Mouse (Mus musculus): ENCODE data around the gene Epgn. TPM values are rescaled to one million over a fixed set of nuclear protein-coding genes. Genes with fewer than 3 reads are reported as not detected.

Epgn gene
- total RNA-seq (2014; rRNA removed) = 0.18 and 0.37 TPM in 2 replicates
- polyA plus RNA-seq (2015; fragmentation: Nextera tagmentation; extraction: Ambion mirVana) = not detected in 2 replicates

DNA sequence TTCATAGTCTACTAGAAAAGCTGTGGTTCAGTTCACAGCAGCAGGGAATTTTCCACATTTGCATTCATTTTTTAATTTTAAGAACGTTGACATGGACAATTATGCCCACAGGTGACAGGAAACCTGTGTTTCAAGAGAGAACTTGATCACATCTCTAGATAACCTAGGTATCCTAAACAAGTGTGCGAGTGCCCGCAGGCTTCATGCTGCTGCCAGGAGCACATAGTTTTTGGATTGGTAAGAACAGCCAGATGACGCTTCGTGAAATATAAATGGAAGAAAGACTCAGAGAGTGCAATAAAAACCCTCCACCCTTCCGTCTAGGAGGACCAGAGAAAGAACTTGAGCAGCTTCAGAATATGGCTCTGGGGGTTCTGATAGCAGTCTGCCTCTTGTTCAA, at the start of gene Epgn:
Gene Epgn (plus strand): TSS at position 301 of the 400 bp plus-strand sequence.
- H3K9ac ChIP-seq (replicated peaks; ENCODE audit: low read length) = no peak within 1 kb of the TSS
- H3K4me2 ChIP-seq (ENCODE audit: low read depth, low read length) = no peak within 1 kb of the TSS
- H3K4me1 ChIP-seq (ENCODE audit: insufficient read depth, low read length) = no peaks in the 10 kb centered on the region
- H3K27ac ChIP-seq = no peak within 1 kb of the TSS
- no peak for TF ChIP-seq CTCF (IDR thresholded peaks at IDR 0.05; ENCODE audit: low read depth)
- H3K4me3 ChIP-seq (ENCODE audit: low read length) = no peak within 1 kb of the TSS
- no peaks in the 10 kb centered on the region for H3K9me3 ChIP-seq (ENCODE audit: low read length)
- no peaks in the 10 kb centered on the region for H3K27me3 ChIP-seq (ENCODE audit: insufficient read depth, low read length)
- 81% methylated on average over 6 of the region's 6 CpGs for WGBS
- DNase-seq (ENCODE audit: low spot score) (no peak), ATAC-seq (no peak)
- no peaks in the 10 kb centered on the region for H3K36me3 ChIP-seq (ENCODE audit: insufficient read depth, low read length)

DNA sequence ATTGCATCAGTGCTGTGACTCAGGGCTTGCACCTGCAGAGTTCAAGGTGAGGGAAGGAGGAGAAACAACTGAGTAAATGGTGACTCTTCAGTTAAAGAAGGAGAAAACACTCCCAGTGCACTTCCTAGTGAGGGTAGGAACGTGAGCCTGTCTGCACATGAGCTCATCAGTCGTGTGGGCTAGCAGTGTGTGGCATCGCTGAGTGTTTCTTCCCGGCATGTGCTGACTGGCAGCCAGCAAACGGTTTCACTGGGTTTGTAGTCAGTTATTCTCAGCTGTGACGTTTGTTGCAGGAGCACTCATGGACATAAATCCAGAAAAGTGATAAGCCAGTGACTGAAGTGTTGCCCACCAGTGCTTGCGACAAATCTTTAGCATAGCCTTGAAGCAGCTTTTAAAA, 47.0 kb upstream of the Epgn start:
- Histone ChIP-seq H3K4me3 (ENCODE audit: low read length) (no peak overlapping the region), H3K27ac (no peak overlapping the region), H3K36me3 (ENCODE audit: insufficient read depth, low read length) (no peaks in the 10 kb centered on the region), H3K4me1 (ENCODE audit: insufficient read depth, low read length) (no peaks in the 10 kb centered on the region), H3K4me2 (ENCODE audit: low read depth, low read length) (no peak overlapping the region), H3K9ac (replicated peaks; ENCODE audit: low read length) (no peak overlapping the region), H3K27me3 (ENCODE audit: insufficient read depth, low read length) (no peaks in the 10 kb centered on the region), H3K9me3 (ENCODE audit: low read length) (no peaks in the 10 kb centered on the region)
- 84% methylated on average over 7 of the region's 7 CpGs for WGBS
- no peak for TF ChIP-seq CTCF (IDR thresholded peaks at IDR 0.05; ENCODE audit: low read depth)
- DNase-seq (ENCODE audit: low spot score) (no peak), ATAC-seq (no peak)

DNA sequence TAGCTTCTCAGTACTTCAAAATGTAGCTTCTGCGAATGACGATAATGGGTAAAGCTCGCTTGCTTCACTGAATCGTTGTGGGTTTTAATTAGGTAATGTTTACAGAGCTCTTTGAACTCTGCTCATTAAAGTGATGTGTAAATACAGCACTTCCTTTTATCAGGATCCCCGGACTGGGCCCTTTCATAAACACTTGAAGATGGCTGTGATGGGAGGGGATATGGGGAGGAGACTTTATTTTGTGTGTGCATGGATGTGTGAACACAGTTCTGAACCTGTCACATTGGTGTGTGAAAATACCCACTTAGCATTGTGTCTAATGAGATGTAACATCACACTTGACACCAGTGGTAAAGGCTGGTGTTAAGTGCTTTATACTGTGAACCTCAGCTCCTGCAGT, 39.7 kb upstream of the Epgn start:
- no peaks in the 10 kb centered on the region for H3K9me3 ChIP-seq (ENCODE audit: low read length)
- no peak for ATAC-seq
- H3K27me3 ChIP-seq (ENCODE audit: insufficient read depth, low read length) = no peaks in the 10 kb centered on the region
- no peak overlapping the region for H3K9ac ChIP-seq (replicated peaks; ENCODE audit: low read length)
- no peak overlapping the region for H3K27ac ChIP-seq
- no peak for DNase-seq (ENCODE audit: low spot score)
- no peaks in the 10 kb centered on the region for H3K4me1 ChIP-seq (ENCODE audit: insufficient read depth, low read length)
- no peak overlapping the region for H3K4me3 ChIP-seq (ENCODE audit: low read length)
- WGBS = 75% methylated on average over 5 of the region's 5 CpGs
- H3K36me3 ChIP-seq (ENCODE audit: insufficient read depth, low read length) = no peaks in the 10 kb centered on the region
- TF ChIP-seq CTCF (IDR thresholded peaks at IDR 0.05; ENCODE audit: low read depth) = no peak
- no peak overlapping the region for H3K4me2 ChIP-seq (ENCODE audit: low read depth, low read length)

DNA sequence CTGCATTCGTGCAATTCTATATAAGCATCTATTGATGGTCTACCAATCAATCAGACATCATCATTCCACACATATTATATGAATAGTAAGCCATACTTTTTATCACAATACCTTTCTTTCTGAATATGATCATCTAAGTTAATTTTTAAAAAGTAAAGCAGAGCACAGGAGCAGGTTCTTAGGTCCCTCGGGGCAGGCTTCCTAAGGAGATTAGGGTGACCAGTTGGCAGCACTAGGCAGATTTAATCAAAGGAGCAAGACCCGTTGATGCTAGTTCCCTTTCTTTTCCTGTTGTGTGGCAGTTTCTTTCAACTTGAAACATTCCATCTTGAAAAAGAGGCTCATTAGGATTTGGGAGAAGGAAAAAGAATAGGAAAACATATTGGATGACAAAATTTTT, 39.1 kb upstream of the Epgn start:
- Histone ChIP-seq H3K9ac (replicated peaks; ENCODE audit: low read length) (no peak overlapping the region), H3K4me1 (ENCODE audit: insufficient read depth, low read length) (no peaks in the 10 kb centered on the region), H3K9me3 (ENCODE audit: low read length) (no peaks in the 10 kb centered on the region), H3K4me3 (ENCODE audit: low read length) (no peak overlapping the region), H3K27ac (no peak overlapping the region), H3K27me3 (ENCODE audit: insufficient read depth, low read length) (no peaks in the 10 kb centered on the region), H3K4me2 (ENCODE audit: low read depth, low read length) (no peak overlapping the region), H3K36me3 (ENCODE audit: insufficient read depth, low read length) (no peaks in the 10 kb centered on the region)
- no peak for DNase-seq (ENCODE audit: low spot score)
- TF ChIP-seq CTCF (IDR thresholded peaks at IDR 0.05; ENCODE audit: low read depth) = no peak
- ATAC-seq = no peak
- 82% methylated on average over 3 of the region's 3 CpGs for WGBS

DNA sequence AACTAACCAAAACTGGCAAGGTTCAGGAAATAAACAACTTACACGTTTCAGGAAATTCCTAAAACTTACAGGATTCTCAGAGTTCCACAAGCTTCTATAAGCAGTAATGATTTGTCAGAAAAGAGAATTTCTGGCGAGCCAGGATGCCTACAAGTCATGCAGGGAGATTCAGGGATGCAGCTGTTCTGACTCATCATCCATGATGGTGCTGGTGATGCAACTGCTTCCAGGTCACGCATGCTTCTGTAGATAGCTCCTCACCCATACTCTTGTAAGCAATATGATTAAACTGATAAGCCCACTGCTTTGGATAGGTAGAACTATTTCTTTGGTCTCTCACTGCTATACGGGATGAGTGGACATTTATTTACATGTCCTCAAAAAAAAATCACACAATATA, 38.7 kb upstream of the Epgn start:
- 94% methylated on average over 4 of the region's 4 CpGs for WGBS
- Histone ChIP-seq H3K4me3 (ENCODE audit: low read length) (no peak overlapping the region), H3K36me3 (ENCODE audit: insufficient read depth, low read length) (no peaks in the 10 kb centered on the region), H3K9ac (replicated peaks; ENCODE audit: low read length) (no peak overlapping the region), H3K9me3 (ENCODE audit: low read length) (no peaks in the 10 kb centered on the region), H3K4me1 (ENCODE audit: insufficient read depth, low read length) (no peaks in the 10 kb centered on the region), H3K27me3 (ENCODE audit: insufficient read depth, low read length) (no peaks in the 10 kb centered on the region), H3K4me2 (ENCODE audit: low read depth, low read length) (no peak overlapping the region), H3K27ac (no peak overlapping the region)
- ATAC-seq (no peak), DNase-seq (ENCODE audit: low spot score) (no peak)
- no peak for TF ChIP-seq CTCF (IDR thresholded peaks at IDR 0.05; ENCODE audit: low read depth)

DNA sequence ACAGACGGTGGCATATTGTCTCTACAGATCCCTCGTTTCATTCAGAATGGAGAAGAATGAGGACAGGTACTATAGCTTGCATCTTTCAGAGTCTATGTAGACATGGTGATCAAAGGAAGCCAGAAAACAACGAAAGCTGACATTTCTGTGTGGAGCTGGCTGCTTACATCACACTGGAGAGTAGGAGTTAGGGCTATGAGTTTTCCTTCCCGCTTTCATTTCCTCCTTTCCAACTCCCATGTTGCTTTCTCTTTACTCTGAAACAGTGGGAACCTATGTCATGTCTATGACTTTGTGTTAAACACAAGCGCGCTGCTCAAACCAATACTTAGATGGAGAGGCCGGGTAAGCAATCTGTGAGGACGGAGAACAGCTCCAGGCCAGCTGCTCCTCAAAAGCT, 27.3 kb upstream of the Epgn start:
- H3K9me3 ChIP-seq (ENCODE audit: low read length) = no peaks in the 10 kb centered on the region
- no peak overlapping the region for H3K4me2 ChIP-seq (ENCODE audit: low read depth, low read length)
- no peak overlapping the region for H3K9ac ChIP-seq (replicated peaks; ENCODE audit: low read length)
- H3K36me3 ChIP-seq (ENCODE audit: insufficient read depth, low read length) = no peaks in the 10 kb centered on the region; the same call in 1 of the 2 replicates
- no peak overlapping the region for H3K27ac ChIP-seq
- H3K27me3 ChIP-seq (ENCODE audit: insufficient read depth, low read length) = no peaks in the 10 kb centered on the region
- ATAC-seq = no peak
- TF ChIP-seq CTCF (IDR thresholded peaks at IDR 0.05; ENCODE audit: low read depth) = no peak
- no peak overlapping the region for H3K4me3 ChIP-seq (ENCODE audit: low read length)
- H3K4me1 ChIP-seq (ENCODE audit: insufficient read depth, low read length) = no peaks in the 10 kb centered on the region
- WGBS = 94% methylated on average over 8 of the region's 8 CpGs
- no peak for DNase-seq (ENCODE audit: low spot score)

DNA sequence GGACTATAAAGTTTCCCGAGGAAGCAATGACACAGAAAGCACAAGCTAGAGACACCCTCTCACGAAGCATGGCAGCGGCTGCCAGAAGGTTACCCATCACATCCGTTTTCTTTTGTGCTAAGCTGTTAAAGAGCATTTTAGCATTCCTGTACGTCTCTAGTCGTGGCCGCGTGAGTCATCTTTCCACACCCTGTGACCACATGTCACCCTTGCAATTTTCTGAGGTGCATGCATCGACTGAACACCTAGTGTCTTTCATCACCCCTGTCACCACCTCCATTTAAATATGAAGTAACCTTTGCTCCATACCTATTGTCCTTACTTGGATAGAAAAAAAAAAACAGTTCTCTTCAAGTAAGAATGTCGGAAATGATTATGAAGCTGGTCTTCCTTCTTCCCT, 12.0 kb upstream of the Epgn start:
- Histone ChIP-seq H3K27ac (no peak overlapping the region), H3K4me2 (ENCODE audit: low read depth, low read length) (no peak overlapping the region), H3K4me1 (ENCODE audit: insufficient read depth, low read length) (no peaks in the 10 kb centered on the region), H3K4me3 (ENCODE audit: low read length) (no peak overlapping the region), H3K9ac (replicated peaks; ENCODE audit: low read length) (no peak overlapping the region), H3K9me3 (ENCODE audit: low read length) (no peaks in the 10 kb centered on the region), H3K36me3 (ENCODE audit: insufficient read depth, low read length) (no peaks in the 10 kb centered on the region), H3K27me3 (ENCODE audit: insufficient read depth, low read length) (no peaks in the 10 kb centered on the region)
- no peak for TF ChIP-seq CTCF (IDR thresholded peaks at IDR 0.05; ENCODE audit: low read depth)
- 82% methylated on average over 10 of the region's 10 CpGs for WGBS
- ATAC-seq = no peak
- DNase-seq (ENCODE audit: low spot score) = no peak

Data from hindbrain, postnatal 0 days (tissue).